Mouse (Mus musculus): ENCODE measurements around the gene Kctd12.
A peak's percentile ranks its signal among the peaks of the same experiment; 100 is the strongest.

DNA sequence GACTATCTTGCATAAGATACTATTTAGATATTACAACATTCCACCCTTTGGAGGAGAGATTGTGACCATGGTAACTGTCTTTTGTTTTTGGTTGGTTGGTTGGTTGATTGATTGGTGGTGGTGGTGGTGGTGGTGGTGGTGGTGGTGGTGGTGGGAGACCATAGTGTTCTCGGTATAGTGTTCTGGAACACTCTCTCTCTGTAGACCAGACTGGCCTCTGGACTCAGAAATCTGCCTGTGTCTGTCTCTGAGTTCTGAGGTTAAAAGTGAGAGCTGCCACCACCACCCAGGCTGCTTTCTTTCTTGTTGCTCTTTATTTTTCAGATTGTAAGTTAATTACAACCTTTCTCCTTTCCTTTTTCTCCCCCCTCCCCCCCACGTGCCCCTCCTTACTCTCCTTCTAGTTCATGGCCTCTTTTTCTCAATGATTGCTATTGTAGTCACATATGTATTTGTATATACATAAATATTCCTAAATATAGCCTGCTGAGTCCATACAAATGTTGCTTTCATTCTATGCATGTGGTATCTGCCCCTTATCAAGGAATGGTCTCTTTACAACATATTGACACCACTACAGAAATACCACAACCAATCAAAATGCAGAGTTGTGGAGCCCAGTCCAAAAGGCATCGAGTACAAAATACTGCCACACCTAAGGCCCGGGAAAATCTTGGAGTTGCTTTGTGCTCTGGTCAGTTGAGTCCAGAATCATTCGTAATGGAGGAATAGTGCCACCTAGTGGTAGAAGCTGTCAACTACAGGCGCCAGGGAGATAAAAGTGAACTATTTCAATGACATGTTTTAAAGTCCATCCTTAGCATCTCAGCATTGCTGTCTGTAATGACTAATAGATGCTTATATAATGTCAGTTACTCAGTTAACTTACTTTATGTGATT is 12.5 kb upstream of the Kctd12 start:
- no peak for TF ChIP-seq POLR2A (IDR thresholded peaks at IDR 0.05; ENCODE audit: insufficient read depth, low read depth, low read length)
- TF ChIP-seq EP300 (IDR thresholded peaks at IDR 0.05; ENCODE audit: insufficient read depth, low read depth, low read length): peak; percentile 69; the same call in 1 of the 2 replicates
